Mouse (Mus musculus) embryonic facial prominence, embryonic 14.5 days (tissue): ENCODE data around the gene Mettl26. TPM values are rescaled to one million over a fixed set of nuclear protein-coding genes. Genes with fewer than 3 reads are reported as not detected.
A peak's percentile ranks its signal among the peaks of the same experiment; 100 is the strongest.

Experiments used
- ATAC-seq: fragments of 200-750 bp; cut with Nextera tagmentation; 2 replicates; pipeline ENCODE4 v1.8.0; 2017; ENCODE audit warnings: low read depth, moderate number of reproducible peaks, moderate TSS enrichment
- DNase-seq: peaks from one replicate; pipeline ENCODE4 v3.0.0-alpha.2; 2015; ENCODE audit warnings: low spot score
- H3K27ac ChIP-seq: fragments of 300-500 bp; sonication (generic); replicated peaks from 2 replicates; pipeline ENCODE4 v1.5.1; 2014; ENCODE audit warnings: low read depth, mild to moderate bottlenecking, low read length, moderate library complexity
- H3K27me3 ChIP-seq: fragments of 300-500 bp; sonication (generic); replicated peaks from 2 replicates; pipeline ENCODE4 v1.6.1; 2014; ENCODE audit warnings: low read length; ENCODE audit not compliant: control insufficient read depth, insufficient read depth
- H3K36me3 ChIP-seq: fragments of 300-500 bp; sonication (generic); 2 replicates; pipeline ENCODE4 v1.6.1; 2014; ENCODE audit warnings: low read length, mixed read lengths; ENCODE audit not compliant: control insufficient read depth, insufficient read depth
- H3K4me1 ChIP-seq: fragments of 300-500 bp; sonication (generic); 2 replicates; pipeline ENCODE4 v1.6.1; 2014; ENCODE audit warnings: antibody characterized with exemption, low read length; ENCODE audit not compliant: control insufficient read depth, insufficient read depth
- H3K4me2 ChIP-seq: fragments of 300-500 bp; sonication (generic); 2 replicates; pipeline ENCODE4 v1.6.1; 2014; ENCODE audit warnings: low read depth, mild to moderate bottlenecking, low read length, moderate library complexity, mixed read lengths
- H3K4me3 ChIP-seq: fragments of 300-500 bp; sonication (generic); 2 replicates; pipeline ENCODE4 v1.5.1; 2014; ENCODE audit warnings: low read depth, mild to moderate bottlenecking, low read length
- H3K9ac ChIP-seq: fragments of 300-500 bp; sonication (generic); 2 replicates; pipeline ENCODE4 v1.6.1; 2014; ENCODE audit warnings: low read depth, mild to moderate bottlenecking, low read length, moderate library complexity, mixed read lengths
- H3K9me3 ChIP-seq: fragments of 300-500 bp; sonication (generic); 2 replicates; pipeline ENCODE4 v1.6.1; 2016; ENCODE audit warnings: low read length; ENCODE audit not compliant: control insufficient read depth
- WGBS: fragments of 180-500 bp; shearing (Covaris S2); extraction: QIAGEN DNeasy Blood & Tissue Kit; methylation state at CpG from one replicate; pipeline ENCODE4 v1.1.7; 2014; 5-methylcytosine and 5-hydroxymethylcytosine counted together
- polyA plus RNA-seq: library from polyadenylated mRNA; unstranded; fragments of >200 nt; fragmentation: Nextera tagmentation; extraction: Ambion mirVana; gene quantifications from 2 replicates; pipeline ENCODE4 v1.2.1, GENCODE M21; 2014

The Mettl26 gene
- polyA plus RNA-seq, 1 experiment from 2014 or later: 40.6 TPM

DNA sequence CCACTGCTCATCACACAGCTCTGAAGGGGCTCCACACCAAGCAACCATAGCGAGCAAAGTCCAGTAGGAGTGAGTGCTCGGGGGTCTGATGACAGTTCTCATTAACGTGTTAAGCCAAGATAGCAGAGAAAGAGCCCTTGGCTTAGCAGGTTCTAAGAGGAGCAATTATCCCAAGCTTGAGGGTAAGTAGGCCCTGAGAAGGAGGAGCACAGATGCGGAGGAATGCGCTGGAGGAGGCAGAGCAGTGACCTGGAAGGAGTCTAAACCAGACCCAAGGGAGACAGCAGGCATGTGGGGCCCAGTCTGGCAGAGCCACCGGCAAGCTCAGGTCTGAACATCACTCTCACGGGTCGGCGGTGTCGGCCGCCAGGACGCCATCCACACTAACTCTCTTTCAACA lies 21.0 kb downstream of the Mettl26 start:
- H3K9ac ChIP-seq: no peak overlapping the region
- 52% methylated on average over 12 of the region's 12 CpGs for WGBS

GRCm38 (mm10) chr17:25900193-25900592 lies 25.3 kb downstream of the Mettl26 start:
- Histone ChIP-seq H3K27me3 (no peaks in the 10 kb centered on the region), H3K9ac (no peak overlapping the region), H3K9me3 (no peaks in the 10 kb centered on the region), H3K4me2 (no peak overlapping the region), H3K27ac (no peak overlapping the region), H3K4me1 (no peaks in the 10 kb centered on the region), H3K4me3 (no peak overlapping the region), H3K36me3 (peaks cover 7% of the 10 kb centered on the region; the same call in 1 of the 2 replicates)
- WGBS: 88% methylated on average over 1 of the region's 1 CpGs
- DNase-seq (no peak), ATAC-seq (no peak)

More for the DNA sequence above, 21.0 kb downstream of the Mettl26 start:
- no peak overlapping the region for H3K4me2 ChIP-seq
- ATAC-seq (no peak), DNase-seq (no peak)
- H3K36me3 ChIP-seq: peaks cover 7% of the 10 kb centered on the region; the same call in 1 of the 2 replicates
- no peaks in the 10 kb centered on the region for H3K27me3 ChIP-seq
- no peaks in the 10 kb centered on the region for H3K4me1 ChIP-seq
- H3K9me3 ChIP-seq: no peaks in the 10 kb centered on the region
- no peak overlapping the region for H3K27ac ChIP-seq
- H3K4me3 ChIP-seq: no peak overlapping the region

DNA sequence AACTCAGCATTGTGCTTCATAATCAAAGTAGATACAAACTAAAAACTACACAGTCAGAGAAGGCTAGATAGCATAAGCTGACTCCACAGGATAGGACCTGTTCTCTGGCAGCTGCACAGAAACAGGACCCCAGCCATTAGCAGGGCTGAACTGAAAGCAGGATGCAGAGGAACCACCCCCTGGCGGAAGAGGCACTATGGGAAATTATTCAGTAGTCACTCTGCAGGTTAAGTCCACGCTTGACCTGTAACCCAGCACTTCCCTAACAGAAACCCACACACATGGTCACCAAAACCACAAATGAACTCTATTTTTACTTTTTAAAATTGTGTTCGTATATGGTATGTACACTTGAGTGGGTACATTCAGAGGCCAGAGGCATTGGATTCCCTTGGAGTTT lies 28.2 kb downstream of the Mettl26 start:
- Histone ChIP-seq H3K9me3 (no peaks in the 10 kb centered on the region), H3K9ac (no peak overlapping the region), H3K4me3 (no peak overlapping the region), H3K27ac (no peak overlapping the region), H3K4me1 (no peaks in the 10 kb centered on the region), H3K27me3 (no peaks in the 10 kb centered on the region), H3K36me3 (peaks cover 7% of the 10 kb centered on the region; the same call in 1 of the 2 replicates), H3K4me2 (no peak overlapping the region)
- WGBS: 86% methylated on average over 3 of the region's 3 CpGs
- ATAC-seq (no peak), DNase-seq (no peak)

DNA sequence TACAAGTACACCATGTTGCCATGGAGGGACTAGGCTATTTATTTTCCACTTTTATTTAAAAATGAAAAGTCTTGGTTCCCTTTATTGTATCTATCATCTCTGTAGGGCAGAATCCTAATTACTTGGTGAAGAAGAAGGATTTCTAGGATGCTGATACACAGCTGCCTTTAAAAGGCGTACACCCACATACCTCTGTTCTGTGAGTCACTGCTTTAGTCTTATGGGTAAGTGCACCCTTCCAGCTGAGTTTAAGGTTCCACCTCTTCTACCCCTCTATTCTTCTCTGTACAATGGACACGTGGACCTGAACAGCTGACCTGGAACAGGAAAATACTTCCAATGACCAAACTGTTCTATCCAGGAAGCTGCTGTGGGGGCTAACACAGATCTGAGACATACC lies 32.8 kb downstream of the Mettl26 start:
- ATAC-seq: no peak
- Histone ChIP-seq H3K4me2 (no peak overlapping the region), H3K4me1 (no peaks in the 10 kb centered on the region), H3K4me3 (no peak overlapping the region), H3K9me3 (no peaks in the 10 kb centered on the region), H3K9ac (no peak overlapping the region), H3K27ac (no peak overlapping the region), H3K27me3 (no peaks in the 10 kb centered on the region), H3K36me3 (0 out of 2 replicates have a peak, but pooled peaks cover 6% of the 10 kb centered on the region)
- 89% methylated on average over 2 of the region's 2 CpGs for WGBS
- no peak for DNase-seq

GRCm38 (mm10) chr17:25911816-25912215 lies 36.9 kb downstream of the Mettl26 start:
- Histone ChIP-seq H3K9me3 (no peaks in the 10 kb centered on the region), H3K9ac (no peak overlapping the region), H3K4me1 (no peaks in the 10 kb centered on the region), H3K4me2 (no peak overlapping the region), H3K27ac (no peak overlapping the region), H3K36me3 (peaks cover 14% of the 10 kb centered on the region; the same call in 1 of the 2 replicates), H3K4me3 (no peak overlapping the region), H3K27me3 (no peaks in the 10 kb centered on the region)
- 98% methylated on average over 4 of the region's 4 CpGs for WGBS
- DNase-seq: no peak
- ATAC-seq: no peak

DNA sequence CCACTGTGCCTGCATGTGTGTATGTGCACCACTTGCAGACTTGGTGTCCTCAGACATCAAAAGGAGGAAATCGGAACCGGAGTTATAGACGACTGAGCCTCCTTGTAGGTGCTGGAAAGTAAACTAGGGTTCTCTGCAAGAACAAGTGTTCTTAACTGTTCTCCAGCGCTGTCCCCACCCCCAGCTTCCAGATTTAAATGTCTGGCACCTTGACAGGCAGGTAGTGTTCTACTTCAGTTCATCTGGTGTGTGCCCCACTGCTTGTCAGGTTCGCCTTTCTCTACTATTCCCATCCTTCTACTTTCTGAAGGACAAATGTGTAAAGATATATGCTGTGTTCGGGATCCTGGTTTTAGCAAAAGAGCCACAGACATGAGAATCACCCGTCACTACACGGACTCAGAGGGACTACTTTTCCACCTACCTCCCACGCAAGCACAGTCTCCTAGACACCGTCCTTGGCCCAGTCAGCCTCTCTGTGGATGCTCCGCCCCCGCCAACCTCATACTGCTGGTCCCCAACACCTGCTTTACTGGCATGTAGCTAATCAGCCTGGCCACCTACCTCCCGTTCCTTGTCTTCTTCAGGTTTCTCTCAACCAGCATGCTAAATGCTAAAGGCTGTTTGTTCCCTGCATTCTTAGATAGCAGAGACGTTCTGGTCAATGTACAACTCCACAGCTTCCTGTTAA lies 38.5 kb downstream of the Mettl26 start:
- 86% methylated on average over 14 of the region's 14 CpGs for WGBS
- DNase-seq (no peak), ATAC-seq (no peak)
- H3K9ac ChIP-seq: 0 out of 2 replicates have a peak overlapping the region, but pooled peaks have one; percentile 8
- H3K4me2 ChIP-seq: 0 out of 2 replicates have a peak overlapping the region, but pooled peaks have one; percentile 5
- peaks cover 20% of the 10 kb centered on the region; the same call in 1 of the 2 replicates for H3K36me3 ChIP-seq
- no peak overlapping the region for H3K4me3 ChIP-seq
- H3K9me3 ChIP-seq: no peaks in the 10 kb centered on the region
- peaks cover 7% of the 10 kb centered on the region for H3K4me1 ChIP-seq
- H3K27ac ChIP-seq: no peak overlapping the region
- no peaks in the 10 kb centered on the region for H3K27me3 ChIP-seq

DNA sequence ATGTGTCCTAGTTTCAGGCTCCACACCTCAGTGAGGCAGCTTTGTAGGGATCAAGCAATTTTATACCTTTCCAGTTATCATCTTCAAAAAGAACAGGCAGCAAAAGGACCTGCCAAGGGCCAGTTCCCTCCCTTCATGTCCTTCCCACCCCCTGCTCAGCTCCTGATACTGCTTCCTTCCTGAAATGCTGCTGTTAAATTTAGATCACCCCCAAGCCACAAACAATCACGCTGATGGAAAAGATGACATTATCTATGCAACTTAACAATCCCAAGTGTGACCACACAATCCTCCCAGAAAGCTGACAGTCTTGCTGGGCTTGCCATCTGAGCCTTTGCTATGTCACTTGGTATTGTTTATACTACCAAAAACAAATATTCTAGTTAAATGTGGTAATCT lies 39.0 kb downstream of the Mettl26 start:
- whole genome bisulfite sequencing: 80% methylated on average over 1 of the region's 1 CpGs
- Histone ChIP-seq H3K9ac (no peak overlapping the region), H3K27ac (no peak overlapping the region), H3K4me2 (0 out of 2 replicates have a peak overlapping the region, but pooled peaks have one; percentile 5), H3K27me3 (no peaks in the 10 kb centered on the region), H3K36me3 (peaks cover 20% of the 10 kb centered on the region; the same call in 1 of the 2 replicates), H3K4me1 (peaks cover 9% of the 10 kb centered on the region), H3K4me3 (no peak overlapping the region), H3K9me3 (no peaks in the 10 kb centered on the region)
- DNase-seq (no peak), ATAC-seq (no peak)

DNA sequence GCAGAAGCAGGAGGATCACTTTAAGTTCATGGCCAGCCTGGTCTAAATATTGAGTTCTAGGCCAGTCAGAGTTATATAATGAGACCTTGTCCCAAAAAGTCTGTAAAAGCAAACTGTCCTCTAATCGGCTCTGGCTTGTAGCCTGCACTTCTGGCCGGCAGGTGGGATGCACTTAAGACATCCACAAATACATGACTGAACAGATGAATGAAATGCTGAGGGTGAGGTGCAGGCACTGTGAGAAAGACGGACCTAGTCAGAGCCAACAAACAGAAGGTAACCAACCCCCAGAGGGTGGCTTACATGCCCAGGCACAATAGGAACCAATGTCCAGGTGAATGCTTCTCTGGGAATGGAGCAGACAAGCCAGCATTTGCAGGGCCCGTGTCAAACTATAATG lies 39.4 kb downstream of the Mettl26 start:
- Histone ChIP-seq H3K9me3 (no peaks in the 10 kb centered on the region), H3K27ac (no peak overlapping the region), H3K4me3 (no peak overlapping the region), H3K9ac (no peak overlapping the region), H3K4me2 (no peak overlapping the region), H3K36me3 (peaks cover 20% of the 10 kb centered on the region; the same call in 1 of the 2 replicates), H3K27me3 (no peaks in the 10 kb centered on the region), H3K4me1 (peaks cover 9% of the 10 kb centered on the region)
- DNase-seq (no peak), ATAC-seq (no peak)
- WGBS: 76% methylated on average over 4 of the region's 4 CpGs
